Mouse (Mus musculus): ENCODE measurements at regions not wholly inside any gene's neighbourhood (a gene's known extent, or its start where the extent isn't known, plus 50 kb on each side); places are given as distances from the start of the nearest gene placed in this dataset.

GRCm38 (mm10) chr16:77444647-77445046 lies 157.2 kb downstream of the Gm11146 start:
- no peak for DNase-seq

GRCm38 (mm10) chr16:77444006-77444405 lies 157.9 kb downstream of the Gm11146 start:
- peak; percentile 49 for DNase-seq

GRCm38 (mm10) chr16:77443318-77443717 lies 158.6 kb downstream of the Gm11146 start:
- no peak for DNase-seq

- DNase-seq = peak; percentile 36
Observed at GRCm38 (mm10) chr16:77442866-77443265, 159.0 kb downstream of the Gm11146 start.

GRCm38 (mm10) chr16:77431345-77431744 lies 170.5 kb downstream of the Gm11146 start:
- no peak for DNase-seq

GRCm38 (mm10) chr16:77422385-77423363 lies 179.2 kb downstream of the Gm11146 start:
- DNase-seq = no peak

GRCm38 (mm10) chr16:77421591-77422024 lies 180.3 kb downstream of the Gm11146 start:
- peak; percentile 28 for DNase-seq

- no peak for DNase-seq
Observed at GRCm38 (mm10) chr16:77421001-77421400, 180.9 kb downstream of the Gm11146 start.

GRCm38 (mm10) chr16:77420136-77420860 lies 181.6 kb downstream of the Gm11146 start:
- DNase-seq = no peak

- no peak for DNase-seq
Observed at GRCm38 (mm10) chr16:77419116-77419735, 182.7 kb downstream of the Gm11146 start.

GRCm38 (mm10) chr16:77418486-77418885 lies 183.4 kb downstream of the Gm11146 start:
- DNase-seq = no peak

GRCm38 (mm10) chr16:77417791-77418190 lies 184.1 kb downstream of the Gm11146 start:
- peak; percentile 22 for DNase-seq

GRCm38 (mm10) chr16:77414562-77414961 lies 187.3 kb downstream of the Gm11146 start:
- DNase-seq = no peak

GRCm38 (mm10) chr16:77409168-77409567 lies 192.7 kb downstream of the Gm11146 start:
- no peak for DNase-seq

GRCm38 (mm10) chr16:77406999-77407398 lies 194.9 kb downstream of the Gm11146 start:
- no peak for DNase-seq

GRCm38 (mm10) chr16:77405859-77406258 lies 196.0 kb downstream of the Gm11146 start:
- no peak for DNase-seq

GRCm38 (mm10) chr16:77405181-77405818 lies 196.6 kb downstream of the Gm11146 start:
- no peak for DNase-seq

GRCm38 (mm10) chr16:77402711-77403280 lies 199.1 kb downstream of the Gm11146 start:
- DNase-seq = no peak

GRCm38 (mm10) chr16:77401185-77401943 lies 200.5 kb downstream of the Gm11146 start:
- no peak for DNase-seq

- peak; percentile 59 for DNase-seq
Observed at GRCm38 (mm10) chr16:77400276-77400891, 201.5 kb downstream of the Gm11146 start.

GRCm38 (mm10) chr16:77399846-77400275 lies 202.0 kb downstream of the Gm11146 start:
- DNase-seq = no peak

All from cerebellum, adult 9-11 months (tissue).